Mouse (Mus musculus) inflammation-experienced regulatory T-cells, adult 16 weeks (primary cell): ENCODE measurements around the gene Btbd10. TPM values are rescaled to one million over a fixed set of nuclear protein-coding genes. Genes with fewer than 3 reads are reported as not detected.

Experiments
- polyA plus RNA-seq: library from polyadenylated mRNA; unstranded; fragments of 100-300 nt; shearing (Covaris generic); gene quantifications from one replicate; pipeline ENCODE4 v1.2.1, GENCODE M21; 2017

Btbd10 gene
- 27.4 TPM for polyA plus RNA-seq

DNA sequence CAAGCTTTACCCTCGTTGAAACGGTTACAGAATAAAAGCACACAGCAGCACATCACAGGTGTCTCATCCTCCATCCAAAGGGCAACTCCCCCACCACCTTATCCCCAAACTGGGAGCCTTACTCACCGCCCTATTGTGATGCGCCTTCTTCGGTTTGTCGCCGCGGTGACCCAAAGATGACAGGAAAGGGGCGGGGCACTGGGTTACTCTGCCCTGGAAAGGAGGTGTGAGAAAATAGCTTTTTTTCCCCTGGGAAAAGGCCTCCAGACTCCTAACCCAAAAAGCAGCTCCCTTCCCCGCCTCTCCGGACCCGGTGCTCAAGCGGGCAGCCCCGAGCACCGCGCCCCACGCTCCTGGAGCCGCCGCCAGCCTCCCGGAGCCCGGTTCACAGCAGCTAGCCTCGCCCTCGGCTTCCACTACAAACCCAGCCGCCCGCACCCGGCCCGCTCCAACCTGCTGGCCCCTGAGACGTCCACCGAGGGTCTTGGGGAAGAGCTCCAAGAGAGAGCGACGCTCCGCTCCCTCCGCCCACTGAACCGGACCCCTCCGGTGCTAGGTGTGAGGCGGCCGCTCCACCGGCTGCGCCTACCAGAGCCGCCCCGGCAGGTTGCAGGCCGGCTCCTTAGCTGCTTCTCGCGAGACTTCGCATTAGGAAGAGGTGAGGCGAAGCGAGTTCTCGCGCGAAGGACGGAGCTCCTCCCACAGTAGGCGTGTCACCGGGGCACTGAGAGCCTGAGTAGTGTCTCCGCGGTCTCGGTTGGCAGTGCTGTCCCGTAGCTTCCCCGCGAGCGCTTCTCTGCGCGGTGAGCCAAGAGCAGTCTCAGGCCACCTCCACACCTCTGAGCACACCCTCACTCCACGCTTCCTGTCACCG, at the start of gene Btbd10:
Gene Btbd10, minus strand, starts transcription at position 647 of the 874 bp plus-strand sequence.

DNA sequence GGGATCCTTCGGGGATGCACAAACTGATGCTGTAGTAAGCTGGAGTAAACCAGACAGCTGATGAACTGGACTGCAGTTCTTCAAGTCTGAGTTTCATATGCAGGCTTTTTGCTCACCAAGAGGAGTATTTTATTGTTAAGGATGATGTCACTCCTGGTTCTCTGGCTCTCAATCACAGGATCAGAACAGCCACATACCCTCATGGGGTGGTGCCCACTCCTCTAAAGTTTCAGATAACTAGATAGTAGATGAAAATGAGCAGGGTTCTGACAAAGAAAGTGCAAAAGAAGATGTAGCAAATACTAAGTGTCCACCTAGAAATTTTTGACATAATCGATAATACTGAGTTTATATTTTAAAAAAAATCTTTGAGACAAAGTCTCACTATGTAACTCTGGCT, 19.3 kb upstream of the Btbd10 start, which contains the start of gene Pth:
Gene Pth, minus strand, starts transcription at position 101 of the 400 bp plus-strand sequence.

Other genes starting within 250 kb of the Btbd10 start
- gene Arntl, start 161.9 kb downstream of the Btbd10 start, polyA plus RNA-seq, result 33.2 TPM
- not detected for gene Pth, start 19.2 kb upstream of the Btbd10 start, polyA plus RNA-seq
- 84.3 TPM for gene Far1, start 144.4 kb upstream of the Btbd10 start, polyA plus RNA-seq